Mouse (Mus musculus) CH12.LX (cell line): Measurements from ENCODE around the gene Pbrm1. TPM values are rescaled to one million over a fixed set of nuclear protein-coding genes. Genes with fewer than 3 reads are reported as not detected.
A peak's percentile ranks its signal among the peaks of the same experiment; 100 is the strongest.

Experiments
- DNase-seq: peaks from one replicate; pipeline ENCODE4 v3.0.0-alpha.2; 2013; ENCODE audit errors: extremely low read depth
- H3K27ac ChIP-seq: 2 replicates; pipeline ENCODE4 v1.5.1; 2012; ENCODE audit warnings: low read depth, mild to moderate bottlenecking, control low read depth, moderate library complexity; ENCODE audit not compliant: insufficient read depth
- H3K27me3 ChIP-seq: replicated peaks from 2 replicates; pipeline ENCODE3; 2012; ENCODE audit warnings: inconsistent platforms
- H3K36me3 ChIP-seq, 2 experiments: replicated peaks in 1 of 2; 2 replicates each; pipeline versions ENCODE3 to v1.6.1; 2012; ENCODE audit warnings: inconsistent platforms in 1 of 2, low read length in 1 of 2, mild to moderate bottlenecking in 1 of 2, mixed read lengths in 1 of 2, moderate library complexity in 1 of 2; ENCODE audit not compliant: control insufficient read depth in 1 of 2, insufficient read depth in 1 of 2
- H3K4me1 ChIP-seq, 2 experiments: 2 replicates each; pipeline ENCODE4 v1.6.1; 2012; ENCODE audit warnings: inconsistent platforms in 1 of 2, moderate library complexity in 1 of 2; ENCODE audit not compliant: insufficient read depth in 2 of 2, control insufficient read depth in 1 of 2
- H3K4me2 ChIP-seq: 2 replicates; pipeline ENCODE4 v1.6.1; 2012; ENCODE audit warnings: low read depth, mild to moderate bottlenecking, control low read depth; ENCODE audit not compliant: poor library complexity, insufficient read depth, severe bottlenecking
- H3K4me3 ChIP-seq, 3 experiments: fragments of 150-350 bp in 1 of 3; sonication (generic) in 1 of 3; replicated peaks in 1 of 3; 2 replicates each; pipeline versions ENCODE3 to v1.5.1; 2011 to 2012; ENCODE audit warnings: low read depth in 2 of 3, low read length in 2 of 3, mild to moderate bottlenecking in 2 of 3, moderate library complexity in 2 of 3, control low read depth in 1 of 3, improper control_type of control experiment in 1 of 3, inconsistent platforms in 1 of 3, mixed read lengths in 1 of 3; ENCODE audit not compliant: poor library complexity in 1 of 3
- H3K79me2 ChIP-seq: replicated peaks from 2 replicates; pipeline ENCODE4 v1.6.1; 2012; ENCODE audit warnings: mild to moderate bottlenecking, moderate library complexity; ENCODE audit not compliant: control insufficient read depth, poor library complexity, insufficient read depth, severe bottlenecking; ENCODE audit errors: extremely low read depth
- H3K9ac ChIP-seq: 2 replicates; pipeline ENCODE4 v1.6.1; 2012; ENCODE audit warnings: low read depth, mild to moderate bottlenecking, control low read depth, moderate library complexity; ENCODE audit not compliant: insufficient read depth
- H3K9me3 ChIP-seq: replicated peaks from 2 replicates; pipeline ENCODE3; 2012; ENCODE audit warnings: low read length, inconsistent platforms, mixed read lengths
- BHLHE40 ChIP-seq: IDR thresholded peaks from 2 replicates; pipeline ENCODE4 v1.6.1; 2011; ENCODE audit warnings: mild to moderate bottlenecking, low read depth, low read length, improper control_type of control experiment
- CHD1 ChIP-seq: IDR thresholded peaks from 2 replicates; pipeline ENCODE4 v1.6.1; 2012; ENCODE audit warnings: low read depth, low read length, improper control_type of control experiment, inconsistent platforms
- CHD2 ChIP-seq: IDR thresholded peaks from 2 replicates; pipeline ENCODE4 v1.6.1; 2011; ENCODE audit warnings: low read length, improper control_type of control experiment
- CTCF ChIP-seq, 2 experiments: IDR thresholded peaks in 1 of 2; conservative IDR thresholded peaks in 1 of 2; 2 replicates each; pipeline ENCODE4 v1.5.1; 2011 to 2012; ENCODE audit warnings: low read depth in 2 of 2, low read length in 2 of 2, improper control_type of control experiment in 1 of 2, inconsistent platforms in 1 of 2, mild to moderate bottlenecking in 1 of 2, moderate library complexity in 1 of 2
- E2F4 ChIP-seq: IDR thresholded peaks from 2 replicates; pipeline ENCODE4 v1.6.1; 2011; ENCODE audit warnings: low read depth, low read length, improper control_type of control experiment; ENCODE audit not compliant: insufficient replicate concordance
- ELF1 ChIP-seq: IDR thresholded peaks from 2 replicates; pipeline ENCODE4 v1.6.1; 2014; ENCODE audit warnings: low read depth, mild to moderate bottlenecking, inconsistent platforms, low read length, improper control_type of control experiment
- EP300 ChIP-seq: IDR thresholded peaks from 2 replicates; pipeline ENCODE4 v1.6.1; 2011; ENCODE audit warnings: low read length, improper control_type of control experiment
- ETS1 ChIP-seq: conservative IDR thresholded peaks from 2 replicates; pipeline ENCODE4 v1.6.1; 2012; ENCODE audit warnings: low read depth, mild to moderate bottlenecking, inconsistent platforms, low read length, improper control_type of control experiment, moderate library complexity
- GABPA ChIP-seq: IDR thresholded peaks from 2 replicates; pipeline ENCODE4 v1.6.1; 2012; ENCODE audit warnings: low read depth, low read length, improper control_type of control experiment, inconsistent platforms; ENCODE audit not compliant: insufficient replicate concordance
- HCFC1 ChIP-seq: IDR thresholded peaks from 2 replicates; pipeline ENCODE4 v1.6.1; 2012; ENCODE audit warnings: low read depth, mild to moderate bottlenecking, inconsistent platforms, low read length, improper control_type of control experiment
- IRF4 ChIP-seq: IDR thresholded peaks from 2 replicates; pipeline ENCODE4 v1.6.1; 2014; ENCODE audit warnings: low read depth, mild to moderate bottlenecking, inconsistent platforms, low read length, improper control_type of control experiment
- JUN ChIP-seq: IDR thresholded peaks from 2 replicates; pipeline ENCODE4 v1.6.1; 2011; ENCODE audit warnings: low read depth, mild to moderate bottlenecking, low read length, improper control_type of control experiment, moderate library complexity; ENCODE audit not compliant: insufficient read depth
- JUND ChIP-seq: conservative IDR thresholded peaks from 2 replicates; pipeline ENCODE4 v1.6.1; 2011; ENCODE audit warnings: low read depth, low read length, improper control_type of control experiment
- KAT2A ChIP-seq: IDR thresholded peaks from 2 replicates; pipeline ENCODE4 v1.6.1; 2012; ENCODE audit warnings: low read length, improper control_type of control experiment, inconsistent platforms; ENCODE audit not compliant: insufficient replicate concordance
- MAFK ChIP-seq: IDR thresholded peaks from 2 replicates; pipeline ENCODE4 v1.6.1; 2011; ENCODE audit warnings: low read length, improper control_type of control experiment; ENCODE audit not compliant: insufficient replicate concordance
- MAX ChIP-seq: IDR thresholded peaks from 2 replicates; pipeline ENCODE4 v1.6.1; 2011; ENCODE audit warnings: low read length, improper control_type of control experiment
- MAZ ChIP-seq: IDR thresholded peaks from 2 replicates; pipeline ENCODE4 v1.6.1; 2012; ENCODE audit warnings: low read depth, mild to moderate bottlenecking, inconsistent platforms, low read length, improper control_type of control experiment, moderate library complexity
- MEF2A ChIP-seq: IDR thresholded peaks from 2 replicates; pipeline ENCODE4 v1.6.1; 2014; ENCODE audit warnings: low read depth, mild to moderate bottlenecking, inconsistent platforms, low read length, improper control_type of control experiment, borderline replicate concordance
- MXI1 ChIP-seq: IDR thresholded peaks from 2 replicates; pipeline ENCODE4 v1.6.1; 2011; ENCODE audit warnings: mild to moderate bottlenecking, low read depth, low read length, improper control_type of control experiment
- MYC ChIP-seq: IDR thresholded peaks from 2 replicates; pipeline ENCODE4 v1.6.1; 2011; ENCODE audit warnings: low read depth, mild to moderate bottlenecking, improper control_type of control experiment, low read length
- NELFE ChIP-seq: IDR thresholded peaks from 2 replicates; pipeline ENCODE4 v1.6.1; 2011; ENCODE audit warnings: low read depth, low read length, improper control_type of control experiment
- NRF1 ChIP-seq: IDR thresholded peaks from 2 replicates; pipeline ENCODE4 v1.6.1; 2014; ENCODE audit warnings: low read depth, mild to moderate bottlenecking, inconsistent platforms, low read length, improper control_type of control experiment, moderate library complexity
- PAX5 ChIP-seq: IDR thresholded peaks from 2 replicates; pipeline ENCODE4 v1.6.1; 2012; ENCODE audit warnings: low read length, inconsistent platforms, mixed read lengths
- POLR2A ChIP-seq: IDR thresholded peaks from 2 replicates; pipeline ENCODE4 v1.6.1; 2011; ENCODE audit warnings: low read depth, mild to moderate bottlenecking, improper control_type of control experiment, low read length
- POLR2AphosphoS2 ChIP-seq: IDR thresholded peaks from 2 replicates; pipeline ENCODE4 v1.6.1; 2011; ENCODE audit warnings: low read depth, low read length, improper control_type of control experiment
- RAD21 ChIP-seq: IDR thresholded peaks from 2 replicates; pipeline ENCODE4 v1.6.1; 2011; ENCODE audit warnings: low read depth, mild to moderate bottlenecking, low read length, improper control_type of control experiment, moderate library complexity
- RCOR1 ChIP-seq: conservative IDR thresholded peaks from 2 replicates; pipeline ENCODE4 v1.6.1; 2012; ENCODE audit warnings: low read depth, mild to moderate bottlenecking, inconsistent platforms, low read length, improper control_type of control experiment
- SIN3A ChIP-seq: IDR thresholded peaks from 2 replicates; pipeline ENCODE4 v1.6.1; 2012; ENCODE audit warnings: low read length, improper control_type of control experiment, inconsistent platforms
- SMC3 ChIP-seq: IDR thresholded peaks from 2 replicates; pipeline ENCODE4 v1.6.1; 2011; ENCODE audit warnings: low read depth, low read length, improper control_type of control experiment
- TBP ChIP-seq: conservative IDR thresholded peaks from 2 replicates; pipeline ENCODE4 v1.6.1; 2011; ENCODE audit warnings: low read depth, low read length, improper control_type of control experiment
- TCF12 ChIP-seq: IDR thresholded peaks from 2 replicates; pipeline ENCODE4 v1.6.1; 2014; ENCODE audit warnings: low read depth, mild to moderate bottlenecking, inconsistent platforms, low read length, improper control_type of control experiment
- UBTF ChIP-seq: IDR thresholded peaks from 2 replicates; pipeline ENCODE4 v1.6.1; 2012; ENCODE audit warnings: low read depth, mild to moderate bottlenecking, inconsistent platforms, low read length, improper control_type of control experiment, moderate library complexity
- USF1 ChIP-seq: IDR thresholded peaks from 2 replicates; pipeline ENCODE4 v1.6.1; 2014; ENCODE audit warnings: low read depth, mild to moderate bottlenecking, inconsistent platforms, low read length, improper control_type of control experiment
- USF2 ChIP-seq: conservative IDR thresholded peaks from 2 replicates; pipeline ENCODE4 v1.6.1; 2011; ENCODE audit warnings: low read depth, low read length, improper control_type of control experiment
- ZC3H11A ChIP-seq: IDR thresholded peaks from 2 replicates; pipeline ENCODE4 v1.6.1; 2012; ENCODE audit warnings: low read depth, mild to moderate bottlenecking, inconsistent platforms, low read length, improper control_type of control experiment
- ZKSCAN1 ChIP-seq: IDR thresholded peaks from 2 replicates; pipeline ENCODE4 v1.6.1; 2012; ENCODE audit warnings: low read depth, inconsistent platforms, low read length, improper control_type of control experiment, borderline replicate concordance
- ZMIZ1 ChIP-seq: IDR thresholded peaks from 2 replicates; pipeline ENCODE4 v1.6.1; 2012; ENCODE audit warnings: low read depth, mild to moderate bottlenecking, inconsistent platforms, low read length, improper control_type of control experiment
- ZNF384 ChIP-seq: IDR thresholded peaks from 2 replicates; pipeline ENCODE4 v1.6.1; 2012; ENCODE audit warnings: low read depth, low read length, improper control_type of control experiment, inconsistent platforms
- dilution Hi-C: fragments of 300-500 bp; cut with MboI; formaldehyde crosslinking; loops from 2 replicates; pipeline ENCODE4 v1.14.3; 2020; ENCODE audit warnings: low sequenced_read_pairs; ENCODE audit not compliant: extremely low pct_unique_long_range_greater_than_20kb, extremely low pct_ligation_motif_present
- in situ Hi-C: fragments of 300-500 bp; cut with MboI; formaldehyde crosslinking; loops from 3 replicates; pipeline ENCODE4 v1.14.3; 2019; ENCODE audit warnings: low sequenced_read_pairs, low pct_ligation_motif_present, low pct_unique_long_range_greater_than_20kb, mixed read lengths
- polyA plus RNA-seq: library from polyadenylated mRNA; unstranded; fragments of >175 nt; gene quantifications from 2 replicates; pipeline ENCODE4 v1.2.1, GENCODE M21; 2012; ENCODE audit warnings: low read depth; ENCODE audit not compliant: insufficient read length
- total RNA-seq, 2 experiments: library from RNA; depleted of rRNA; stranded (reverse); fragments of 300-350 nt in 1 of 2; fragments of >200 nt in 1 of 2; gene quantifications; 2 replicates each; pipeline ENCODE4 v1.2.3; 2012 to 2014

Gene Pbrm1
- total and polyA plus RNA-seq, 3 experiments = 20.4 to 28.8 (median 22.6) TPM

DNA sequence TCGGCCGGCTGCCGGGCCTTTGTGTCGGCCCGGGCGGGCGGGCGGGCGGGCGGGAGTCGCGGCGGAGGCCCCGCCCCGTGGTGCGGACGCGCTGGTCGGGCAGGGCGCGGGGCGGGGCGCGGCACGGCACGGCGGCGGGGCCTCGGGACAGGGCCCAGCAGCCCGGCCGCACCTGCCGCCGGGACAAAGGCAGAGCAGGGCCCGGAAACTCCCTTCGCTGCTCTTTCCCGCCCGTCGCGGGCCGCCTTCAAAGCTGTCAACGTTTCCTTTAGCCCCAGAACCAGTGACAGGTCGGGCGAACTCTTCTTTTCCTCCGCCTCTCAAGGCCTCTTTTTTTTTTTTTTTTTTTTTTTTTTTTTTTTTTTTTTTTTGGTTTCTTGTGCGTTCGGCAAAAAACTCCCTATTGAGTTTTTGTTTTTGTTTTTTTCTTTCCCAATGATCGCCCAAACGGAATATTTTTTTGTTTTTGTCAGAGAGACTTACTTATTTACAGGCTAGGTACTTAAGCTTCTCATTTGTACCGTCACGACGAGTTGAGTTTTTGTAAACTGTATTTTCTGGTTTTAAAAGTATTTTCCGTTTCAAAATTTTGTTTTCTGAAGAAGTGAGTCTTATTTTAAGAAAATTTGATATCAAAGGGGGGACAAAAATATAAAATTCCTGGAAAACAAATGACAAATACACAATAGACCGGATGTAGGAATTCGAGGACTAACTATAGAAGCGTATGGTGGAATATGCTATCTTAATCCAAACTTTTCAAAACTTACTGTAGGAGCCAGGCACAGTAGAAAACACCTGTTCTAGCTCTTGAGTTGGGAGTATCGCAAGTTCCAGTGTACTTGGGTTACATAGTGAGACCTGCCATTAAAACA is 630 bp downstream of the Pbrm1 start:
- dilution Hi-C loops (no loop called here), in situ Hi-C loops (no loop called here)
- Histone ChIP-seq H3K4me2 (peak overlapping the region; percentile 86), H3K27ac (peak overlapping the region; percentile 78; the same call in 1 of the 2 replicates), H3K9me3 (no peaks in the 10 kb centered on the region), H3K4me3 (peak overlapping the region; percentile 85 to 98 (median 96)), H3K4me1 (peaks cover 9 to 61% of the 10 kb centered on the region in 2 experiments), H3K27me3 (no peaks in the 10 kb centered on the region), H3K9ac (peak overlapping the region; percentile 98), H3K79me2 (peaks cover 58% of the 10 kb centered on the region), H3K36me3 (peaks cover 24 to 52% of the 10 kb centered on the region in 2 experiments)
- peak; percentile 91 for DNase-seq
- no peak for TF ChIP-seq CTCF (conservative IDR thresholded peaks at IDR 0.05 in 1 of 2, IDR thresholded peaks at IDR 0.05 in 1 of 2; ENCODE audit: low read depth in 2 of 2, low read length in 2 of 2)
- 0 out of 2 replicates have a peak, but pooled peaks have one; percentile 28 for TF ChIP-seq RCOR1
- no peak for TF ChIP-seq CHD2
- TF ChIP-seq POLR2A = no peak; the same call in 1 of the 2 replicates
- no peak for TF ChIP-seq SMC3
- peak; percentile 62 for TF ChIP-seq BHLHE40
- TF ChIP-seq MAZ = no peak
- peak; percentile 14; the same call in 1 of the 2 replicates for TF ChIP-seq MYC
- no peak for TF ChIP-seq NRF1
- no peak; the same call in 1 of the 2 replicates for TF ChIP-seq ETS1
- TF ChIP-seq USF2 = no peak
- TF ChIP-seq GABPA = no peak
- no peak for TF ChIP-seq ZC3H11A
- peak; percentile 82 for TF ChIP-seq SIN3A
- no peak for TF ChIP-seq JUN
- peak; percentile 53; the same call in 1 of the 2 replicates for TF ChIP-seq ELF1
- TF ChIP-seq JUND = no peak
- TF ChIP-seq TCF12 = 0 out of 2 replicates have a peak, but pooled peaks have one; percentile 45
- TF ChIP-seq USF1 = no peak
- TF ChIP-seq MEF2A = no peak
- peak; percentile 66; the same call in 1 of the 2 replicates for TF ChIP-seq E2F4
- TF ChIP-seq MAFK = no peak
- no peak; the same call in 1 of the 2 replicates for TF ChIP-seq MAX
- TF ChIP-seq TBP = 0 out of 2 replicates have a peak, but pooled peaks have one; percentile 38
- peak; percentile 24; the same call in 1 of the 2 replicates for TF ChIP-seq IRF4
- TF ChIP-seq RAD21 = no peak
- TF ChIP-seq PAX5 = no peak
- no peak for TF ChIP-seq MXI1
- TF ChIP-seq NELFE = no peak
- TF ChIP-seq CHD1 = peak; percentile 96
- peak; percentile 71; the same call in 1 of the 2 replicates for TF ChIP-seq UBTF
- TF ChIP-seq POLR2AphosphoS2 = no peak
- TF ChIP-seq ZKSCAN1 = no peak
- 0 out of 2 replicates have a peak, but pooled peaks have one; percentile 28 for TF ChIP-seq HCFC1
- peak; percentile 28; the same call in 1 of the 2 replicates for TF ChIP-seq EP300
- TF ChIP-seq KAT2A = no peak
- TF ChIP-seq ZMIZ1 = no peak
- peak; percentile 99 for TF ChIP-seq ZNF384
